Mouse (Mus musculus) heart, embryonic 13.5 days (tissue): ENCODE results near the gene Actr10. TPM values are rescaled to one million over a fixed set of nuclear protein-coding genes. Genes with fewer than 3 reads are reported as not detected.

Experiments
- ATAC-seq: fragments of 200-750 bp; cut with Nextera tagmentation; 2 replicates; pipeline ENCODE4 v1.8.0; 2017; ENCODE audit warnings: moderate TSS enrichment; ENCODE audit not compliant: insufficient number of reproducible peaks, low FRiP score, low TSS enrichment; ENCODE audit errors: extremely low read depth
- H3K27ac ChIP-seq: fragments of 300-500 bp; sonication (generic); replicated peaks from 2 replicates; pipeline ENCODE4 v1.5.1; 2015; ENCODE audit warnings: moderate library complexity, mild to moderate bottlenecking, inconsistent platforms
- H3K27me3 ChIP-seq: fragments of 300-500 bp; sonication (generic); replicated peaks from 2 replicates; pipeline ENCODE4 v1.6.1; 2015; ENCODE audit warnings: mild to moderate bottlenecking, inconsistent platforms
- H3K36me3 ChIP-seq: fragments of 300-500 bp; sonication (generic); 2 replicates; pipeline ENCODE4 v1.6.1; 2015; ENCODE audit warnings: mild to moderate bottlenecking, inconsistent platforms
- H3K4me1 ChIP-seq: fragments of 300-500 bp; sonication (generic); 2 replicates; pipeline ENCODE4 v1.6.1; 2015; ENCODE audit warnings: inconsistent platforms
- H3K4me2 ChIP-seq: fragments of 300-500 bp; sonication (generic); 2 replicates; pipeline ENCODE4 v1.6.1; 2015; ENCODE audit warnings: inconsistent platforms, mild to moderate bottlenecking, moderate library complexity
- H3K4me3 ChIP-seq: fragments of 300-500 bp; sonication (generic); 2 replicates; pipeline ENCODE4 v1.5.1; 2015; ENCODE audit warnings: moderate library complexity, mild to moderate bottlenecking, inconsistent platforms
- H3K9ac ChIP-seq: fragments of 300-500 bp; sonication (generic); 2 replicates; pipeline ENCODE4 v1.6.1; 2015; ENCODE audit warnings: inconsistent platforms, mild to moderate bottlenecking, moderate library complexity
- H3K9me3 ChIP-seq: fragments of 300-500 bp; sonication (generic); 2 replicates; pipeline ENCODE4 v1.6.1; 2016; ENCODE audit warnings: inconsistent platforms
- WGBS: fragments of 180-500 bp; shearing (Covaris S2); methylation state at CpG from one replicate; pipeline ENCODE4 v1.1.7; 2015; ENCODE audit warnings: mixed read lengths; 5-methylcytosine and 5-hydroxymethylcytosine counted together
- polyA plus RNA-seq: library from polyadenylated mRNA; unstranded; fragments of >200 nt; fragmentation: Nextera tagmentation; extraction: Ambion mirVana; gene quantifications from 2 replicates; pipeline ENCODE4 v1.2.1, GENCODE M21; 2015

Actr10 gene
- polyA plus RNA-seq, 1 experiment from 2014 or later = 181 TPM

- H3K4me3 ChIP-seq = peak overlapping the region; percentile 64
- H3K27me3 ChIP-seq = no peaks in the 10 kb centered on the region
- peaks cover 7% of the 10 kb centered on the region for H3K4me1 ChIP-seq
- H3K36me3 ChIP-seq = peaks cover 18% of the 10 kb centered on the region
- H3K9me3 ChIP-seq = no peaks in the 10 kb centered on the region
- WGBS = 31% methylated on average over 8 of the region's 8 CpGs
- peak overlapping the region; percentile 85 for H3K9ac ChIP-seq
- peak overlapping the region; percentile 69 for H3K4me2 ChIP-seq
- H3K27ac ChIP-seq = peak overlapping the region; percentile 94
- no peak for ATAC-seq
These were observed 29.9 kb downstream of the Actr10 start for GRCm38 (mm10) chr12:70967581-70967980.

GRCm38 (mm10) chr12:70968141-70968790 lies 30.6 kb downstream of the Actr10 start:
- Histone ChIP-seq H3K9ac (peak overlapping the region; percentile 85), H3K4me2 (peak overlapping the region; percentile 69), H3K36me3 (peaks cover 12% of the 10 kb centered on the region), H3K4me1 (peaks cover 7% of the 10 kb centered on the region), H3K27me3 (no peaks in the 10 kb centered on the region), H3K9me3 (no peaks in the 10 kb centered on the region), H3K4me3 (peak overlapping the region; percentile 64), H3K27ac (peak overlapping the region; percentile 94)
- WGBS = under 1% methylated on average over 35 of the region's 35 CpGs
- peak; percentile 76 for ATAC-seq

- H3K9ac ChIP-seq = peak overlapping the region; percentile 85
- H3K4me3 ChIP-seq = peak overlapping the region; percentile 64
- H3K4me2 ChIP-seq = peak overlapping the region; percentile 69
- no peak for ATAC-seq
- H3K36me3 ChIP-seq = peaks cover 6% of the 10 kb centered on the region
- H3K4me1 ChIP-seq = peaks cover 11% of the 10 kb centered on the region
- no peaks in the 10 kb centered on the region for H3K9me3 ChIP-seq
- no peaks in the 10 kb centered on the region for H3K27me3 ChIP-seq
- H3K27ac ChIP-seq = peak overlapping the region; percentile 94
- under 1% methylated on average over 15 of the region's 15 CpGs for WGBS
These were observed 31.2 kb downstream of the Actr10 start for GRCm38 (mm10) chr12:70968791-70969307.

GRCm38 (mm10) chr12:70969485-70970184 lies 32.0 kb downstream of the Actr10 start:
- Histone ChIP-seq H3K4me2 (peak overlapping the region; percentile 68), H3K36me3 (no peaks in the 10 kb centered on the region; the same call in 1 of the 2 replicates), H3K4me1 (peaks cover 12% of the 10 kb centered on the region), H3K4me3 (peak overlapping the region; percentile 64), H3K27me3 (no peaks in the 10 kb centered on the region), H3K9me3 (no peaks in the 10 kb centered on the region), H3K9ac (peak overlapping the region; percentile 69; the same call in 1 of the 2 replicates), H3K27ac (peak overlapping the region; percentile 65)
- WGBS = 7% methylated on average over 17 of the region's 17 CpGs
- ATAC-seq = no peak

GRCm38 (mm10) chr12:70973831-70974230 lies 36.2 kb downstream of the Actr10 start:
- peak overlapping the region; percentile 97 for H3K4me3 ChIP-seq
- 75% methylated on average over 4 of the region's 4 CpGs for WGBS
- peak overlapping the region; percentile 90 for H3K4me2 ChIP-seq

GRCm38 (mm10) chr12:70974441-70975266 lies 37.0 kb downstream of the Actr10 start, which contains the start of gene Psma3:
TSS of gene Psma3 (plus strand) at chr12:70974621.
- peak within 1 kb of the TSS; percentile 98 for H3K9ac ChIP-seq

More at GRCm38 (mm10) chr12:70973831-70974230, 36.2 kb downstream of the Actr10 start:
- H3K36me3 ChIP-seq = peaks cover 11% of the 10 kb centered on the region
- H3K9me3 ChIP-seq = no peaks in the 10 kb centered on the region
- no peak for ATAC-seq
- H3K4me1 ChIP-seq = peaks cover 19% of the 10 kb centered on the region
- peak overlapping the region; percentile 82; the same call in 1 of the 2 replicates for H3K27ac ChIP-seq
- H3K9ac ChIP-seq = no peak overlapping the region; the same call in 1 of the 2 replicates
- no peaks in the 10 kb centered on the region for H3K27me3 ChIP-seq

GRCm38 (mm10) chr12:70975406-70975805 lies 37.7 kb downstream of the Actr10 start:
- Histone ChIP-seq H3K27ac (peak overlapping the region; percentile 98), H3K4me2 (peak overlapping the region; percentile 90), H3K4me3 (peak overlapping the region; percentile 97), H3K4me1 (peaks cover 19% of the 10 kb centered on the region), H3K9ac (peak overlapping the region; percentile 98), H3K27me3 (no peaks in the 10 kb centered on the region), H3K36me3 (peaks cover 26% of the 10 kb centered on the region), H3K9me3 (no peaks in the 10 kb centered on the region)
- 15% methylated on average over 10 of the region's 10 CpGs for WGBS
- ATAC-seq = no peak

More at GRCm38 (mm10) chr12:70974441-70975266, 37.0 kb downstream of the Actr10 start, which contains the start of gene Psma3:
- Histone ChIP-seq H3K36me3 (peaks cover 19% of the 10 kb centered on the region), H3K4me2 (peak within 1 kb of the TSS; percentile 90), H3K4me1 (peaks cover 19% of the 10 kb centered on the region), H3K4me3 (peak within 1 kb of the TSS; percentile 97), H3K27ac (peak within 1 kb of the TSS; percentile 98), H3K27me3 (no peaks in the 10 kb centered on the region), H3K9me3 (no peaks in the 10 kb centered on the region)
- under 1% methylated on average over 71 of the region's 71 CpGs for WGBS
- peak; percentile 98 for ATAC-seq

GRCm38 (mm10) chr12:70975891-70976290 lies 38.2 kb downstream of the Actr10 start:
- WGBS = 56% methylated on average over 3 of the region's 3 CpGs

GRCm38 (mm10) chr12:70978345-70978744 lies 40.7 kb downstream of the Actr10 start:
- ATAC-seq = no peak
- Histone ChIP-seq H3K9me3 (no peaks in the 10 kb centered on the region), H3K4me2 (no peak overlapping the region), H3K9ac (no peak overlapping the region), H3K27me3 (no peaks in the 10 kb centered on the region), H3K4me3 (no peak overlapping the region), H3K36me3 (peaks cover 50% of the 10 kb centered on the region), H3K4me1 (peaks cover 19% of the 10 kb centered on the region), H3K27ac (no peak overlapping the region)
- WGBS = 88% methylated on average over 7 of the region's 7 CpGs

More at GRCm38 (mm10) chr12:70975891-70976290, 38.2 kb downstream of the Actr10 start:
- peak overlapping the region; percentile 90 for H3K4me2 ChIP-seq
- H3K36me3 ChIP-seq = peaks cover 31% of the 10 kb centered on the region
- ATAC-seq = no peak
- H3K9ac ChIP-seq = peak overlapping the region; percentile 98
- H3K9me3 ChIP-seq = no peaks in the 10 kb centered on the region
- no peaks in the 10 kb centered on the region for H3K27me3 ChIP-seq
- H3K4me3 ChIP-seq = peak overlapping the region; percentile 97
- H3K27ac ChIP-seq = peak overlapping the region; percentile 98; the same call in 1 of the 2 replicates
- peaks cover 19% of the 10 kb centered on the region for H3K4me1 ChIP-seq

GRCm38 (mm10) chr12:70984855-70985550 lies 47.3 kb downstream of the Actr10 start:
- no peaks in the 10 kb centered on the region for H3K27me3 ChIP-seq
- no peak overlapping the region for H3K4me2 ChIP-seq
- H3K9ac ChIP-seq = no peak overlapping the region
- H3K4me1 ChIP-seq = 0 out of 2 replicates have a peak, but pooled peaks cover 8% of the 10 kb centered on the region
- H3K36me3 ChIP-seq = peaks cover 92% of the 10 kb centered on the region
- no peak for ATAC-seq
- H3K27ac ChIP-seq = no peak overlapping the region
- 87% methylated on average over 7 of the region's 7 CpGs for WGBS
- H3K9me3 ChIP-seq = no peaks in the 10 kb centered on the region
- no peak overlapping the region for H3K4me3 ChIP-seq
